Mouse (Mus musculus) midbrain, embryonic 11.5 days (tissue): ENCODE data around the gene Nucb2. TPM values are rescaled to one million over a fixed set of nuclear protein-coding genes. Genes with fewer than 3 reads are reported as not detected.

ENCODE experiments used
- ATAC-seq: fragments of 200-750 bp; cut with Nextera tagmentation; 2 replicates; pipeline ENCODE4 v1.8.0; 2017; ENCODE audit warnings: moderate TSS enrichment, moderate library complexity; ENCODE audit not compliant: low FRiP score
- DNase-seq: peaks from one replicate; pipeline ENCODE4 v3.0.0; 2015; ENCODE audit warnings: low spot score; ENCODE audit errors: missing footprints
- H3K27ac ChIP-seq: fragments of 300-500 bp; sonication (generic); 2 replicates; pipeline ENCODE4 v1.5.1; 2014; ENCODE audit warnings: low read depth, low read length
- H3K27me3 ChIP-seq: fragments of 300-500 bp; sonication (generic); 2 replicates; pipeline ENCODE4 v1.6.1; 2014; ENCODE audit warnings: mild to moderate bottlenecking, low read length, moderate library complexity, mixed read lengths; ENCODE audit not compliant: control insufficient read depth, insufficient read depth
- H3K36me3 ChIP-seq: fragments of 300-500 bp; sonication (generic); 2 replicates; pipeline ENCODE4 v1.6.1; 2014; ENCODE audit warnings: mild to moderate bottlenecking, low read length, moderate library complexity, mixed read lengths; ENCODE audit not compliant: control insufficient read depth, insufficient read depth
- H3K4me1 ChIP-seq: fragments of 300-500 bp; sonication (generic); 2 replicates; pipeline ENCODE4 v1.6.1; 2014; ENCODE audit warnings: low read length; ENCODE audit not compliant: control insufficient read depth, insufficient read depth
- H3K4me2 ChIP-seq: fragments of 300-500 bp; sonication (generic); 2 replicates; pipeline ENCODE4 v1.6.1; 2014; ENCODE audit warnings: mild to moderate bottlenecking, moderate library complexity
- H3K4me3 ChIP-seq: fragments of 300-500 bp; sonication (generic); 2 replicates; pipeline ENCODE4 v1.5.1; 2014; ENCODE audit warnings: low read depth, low read length
- H3K9ac ChIP-seq: fragments of 300-500 bp; sonication (generic); 2 replicates; pipeline ENCODE4 v1.6.1; 2014; ENCODE audit warnings: low read length
- H3K9me3 ChIP-seq: fragments of 300-500 bp; sonication (generic); 2 replicates; pipeline ENCODE4 v1.6.1; 2016; ENCODE audit warnings: low read length; ENCODE audit not compliant: control insufficient read depth
- polyA plus RNA-seq: library from polyadenylated mRNA; unstranded; fragments of >200 nt; fragmentation: Nextera tagmentation; extraction: Ambion mirVana; gene quantifications from 2 replicates; pipeline ENCODE4 v1.2.1, GENCODE M21; 2014

The Nucb2 gene
- polyA plus RNA-seq, 1 experiment from 2014 or later = 16.1 TPM

DNA sequence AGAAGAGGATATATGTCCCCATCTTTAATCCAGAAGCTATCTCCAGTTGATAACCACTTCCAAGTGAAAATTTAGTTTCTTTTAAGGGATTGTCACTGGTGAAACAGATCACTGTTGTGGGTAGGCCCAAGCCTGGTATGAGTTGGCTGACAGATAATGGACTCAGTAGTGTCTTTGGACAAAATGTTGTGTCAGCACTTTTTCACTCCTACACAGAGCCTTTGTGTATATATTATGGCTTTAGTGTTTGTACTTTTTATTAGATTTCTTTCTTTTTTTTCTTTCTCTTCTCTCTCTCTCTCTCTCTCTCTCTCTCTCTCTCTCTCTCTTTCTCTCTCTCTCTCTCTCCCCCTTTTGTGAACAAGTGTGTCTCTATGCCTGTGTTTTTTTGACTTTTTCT lies 52.7 kb downstream of the Nucb2 start:
- H3K4me3 ChIP-seq = no peak overlapping the region
- no peak overlapping the region for H3K4me2 ChIP-seq
- ATAC-seq (no peak), DNase-seq (no peak)
- no peaks in the 10 kb centered on the region for H3K27me3 ChIP-seq
- H3K27ac ChIP-seq = no peak overlapping the region
- no peaks in the 10 kb centered on the region for H3K36me3 ChIP-seq
- H3K4me1 ChIP-seq = no peaks in the 10 kb centered on the region
- H3K9ac ChIP-seq = no peak overlapping the region
- H3K9me3 ChIP-seq = no peaks in the 10 kb centered on the region

DNA sequence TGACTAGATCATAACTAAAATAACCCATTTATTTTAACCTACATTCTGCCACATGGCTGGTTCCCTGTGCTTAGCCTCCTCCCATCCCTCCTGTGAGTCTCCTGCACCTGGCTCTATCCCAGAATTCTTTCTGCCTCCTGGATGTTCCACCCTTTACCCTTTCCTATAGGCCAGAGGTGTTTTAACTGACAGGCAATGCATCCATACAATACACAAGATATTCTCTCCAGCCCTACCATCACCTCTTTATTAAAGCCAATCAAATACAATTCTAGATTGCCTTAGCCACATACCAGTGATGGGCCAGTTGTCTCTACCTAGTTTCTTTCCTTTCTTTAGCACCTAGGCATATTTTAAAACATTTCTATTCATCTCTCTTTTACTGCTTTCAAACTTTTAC lies 70.4 kb downstream of the Nucb2 start:
- Histone ChIP-seq H3K4me3 (no peak overlapping the region), H3K27me3 (no peaks in the 10 kb centered on the region), H3K9me3 (no peaks in the 10 kb centered on the region), H3K9ac (no peak overlapping the region), H3K4me1 (no peaks in the 10 kb centered on the region), H3K27ac (no peak overlapping the region), H3K36me3 (no peaks in the 10 kb centered on the region), H3K4me2 (no peak overlapping the region)
- ATAC-seq = no peak
- no peak for DNase-seq

Other genes with a start within 250 kb of the Nucb2 start
- gene Plekha7, start 196.0 kb upstream of the Nucb2 start, polyA plus RNA-seq = 10.4 and 10.5 TPM in 2 replicates
- 765 and 766 TPM in 2 replicates for gene Rps13, start 170.2 kb upstream of the Nucb2 start, polyA plus RNA-seq
- 26.3 and 26.4 TPM in 2 replicates for gene Pik3c2a, start 60.9 kb upstream of the Nucb2 start, polyA plus RNA-seq